Mouse (Mus musculus): ENCODE measurements around the gene Tmc8.

GRCm38 (mm10) chr11:117819095-117819494 lies 37.2 kb downstream of the Tmc8 start:
- no peak for TF ChIP-seq CTCF (IDR thresholded peaks at IDR 0.05; ENCODE audit: borderline replicate concordance, insufficient read depth, low read length)
- TF ChIP-seq POLR2A (IDR thresholded peaks at IDR 0.05; ENCODE audit: low read depth, low read length): no peak
